Mouse (Mus musculus) heart, postnatal 0 days (tissue): ENCODE results near the gene Gm11127. TPM values are rescaled to one million over a fixed set of nuclear protein-coding genes. Genes with fewer than 3 reads are reported as not detected.
"Not testable (repeated sequence)": the region's sequence is repeated elsewhere in the genome, so short reads cannot be mapped to it uniquely, and the experiment has no call there.

Experiments used
- ATAC-seq: fragments of 200-750 bp; cut with Nextera tagmentation; 2 replicates; pipeline ENCODE4 v1.8.0; 2017; ENCODE audit warnings: low read depth, moderate number of reproducible peaks, moderate library complexity; ENCODE audit not compliant: insufficient read depth
- DNase-seq: peaks from one replicate; pipeline ENCODE4 v3.0.0-alpha.2; 2016; ENCODE audit warnings: low spot score
- H3K27ac ChIP-seq: fragments of 300-500 bp; sonication (generic); 2 replicates; pipeline ENCODE4 v1.5.1; 2014; ENCODE audit warnings: low read depth, mild to moderate bottlenecking
- H3K27me3 ChIP-seq: fragments of 300-500 bp; sonication (generic); 2 replicates; pipeline ENCODE4 v1.6.1; 2014; ENCODE audit warnings: low read length, mixed read lengths; ENCODE audit not compliant: control insufficient read depth, insufficient read depth
- H3K36me3 ChIP-seq: fragments of 300-500 bp; sonication (generic); replicated peaks from 2 replicates; pipeline ENCODE4 v1.6.1; 2014; ENCODE audit warnings: low read length, mixed read lengths; ENCODE audit not compliant: control insufficient read depth, insufficient read depth
- H3K4me1 ChIP-seq: fragments of 300-500 bp; sonication (generic); 2 replicates; pipeline ENCODE4 v1.6.1; 2014; ENCODE audit warnings: antibody characterized with exemption; ENCODE audit not compliant: control insufficient read depth, insufficient read depth
- H3K4me2 ChIP-seq: fragments of 300-500 bp; sonication (generic); 2 replicates; pipeline ENCODE4 v1.6.1; 2014; ENCODE audit warnings: low read depth, mild to moderate bottlenecking, low read length, moderate library complexity
- H3K4me3 ChIP-seq: fragments of 300-500 bp; sonication (generic); 2 replicates; pipeline ENCODE4 v1.5.1; 2014; ENCODE audit warnings: low read depth, low read length
- H3K9ac ChIP-seq: fragments of 300-500 bp; sonication (generic); replicated peaks from 2 replicates; pipeline ENCODE4 v1.6.1; 2014; ENCODE audit warnings: low read depth, low read length, mixed read lengths
- H3K9me3 ChIP-seq: fragments of 300-500 bp; sonication (generic); replicated peaks from 2 replicates; pipeline ENCODE4 v1.6.1; 2016; ENCODE audit warnings: low read length; ENCODE audit not compliant: control insufficient read depth
- CTCF ChIP-seq: IDR thresholded peaks from 2 replicates; pipeline ENCODE4 v1.5.1; 2016; ENCODE audit warnings: antibody characterized with exemption, control low read depth, low read depth
- EP300 ChIP-seq: IDR thresholded peaks from 2 replicates; pipeline ENCODE4 v1.6.1; 2016; ENCODE audit warnings: antibody characterized with exemption, low read depth
- WGBS: fragments of 180-500 bp; shearing (Covaris S2); extraction: QIAGEN DNeasy Blood & Tissue Kit; methylation state at CpG from one replicate; pipeline ENCODE4 v1.1.7; 2014; 5-methylcytosine and 5-hydroxymethylcytosine counted together
- polyA plus RNA-seq: library from polyadenylated mRNA; unstranded; fragments of >200 nt; fragmentation: Nextera tagmentation; extraction: Ambion mirVana; gene quantifications from 2 replicates; pipeline ENCODE4 v1.2.1, GENCODE M21; 2015
- total RNA-seq: library from RNA; depleted of rRNA; stranded (reverse); fragments of >200 nt; gene quantifications from 2 replicates; pipeline ENCODE4 v1.2.3, GENCODE M21; 2014; ENCODE audit warnings: low replicate concordance

The Gm11127 gene
- total and polyA plus RNA-seq, 2 experiments from 2014 or later = not detected

GRCm38 (mm10) chr17:36083870-36084451, 25.8 kb upstream of the Gm11127 start:
- H3K4me1 ChIP-seq = no peaks in the 10 kb centered on the region
- H3K27me3 ChIP-seq = peaks cover 36% of the 10 kb centered on the region
- under 1% methylated on average over 42 of the region's 42 CpGs for WGBS
- no peaks in the 10 kb centered on the region for H3K36me3 ChIP-seq
- DNase-seq (no peak), ATAC-seq (no peak)
- H3K9me3 ChIP-seq = no peaks in the 10 kb centered on the region
- H3K4me2 ChIP-seq = peak overlapping the region; percentile 85
- peak overlapping the region; percentile 21; the same call in 1 of the 2 replicates for H3K9ac ChIP-seq
- H3K4me3 ChIP-seq = peak overlapping the region; percentile 55
- TF ChIP-seq EP300 (no peak), CTCF (no peak)
- H3K27ac ChIP-seq = no peak overlapping the region

GRCm38 (mm10) chr17:36083266-36083869, 25.2 kb upstream of the Gm11127 start:
- Histone ChIP-seq H3K4me3 (peak overlapping the region; percentile 55), H3K9me3 (no peaks in the 10 kb centered on the region), H3K4me2 (peak overlapping the region; percentile 85), H3K36me3 (no peaks in the 10 kb centered on the region), H3K27me3 (peaks cover 36% of the 10 kb centered on the region), H3K9ac (peak overlapping the region; percentile 21; the same call in 1 of the 2 replicates), H3K27ac (no peak overlapping the region), H3K4me1 (no peaks in the 10 kb centered on the region)
- DNase-seq (no peak), ATAC-seq (0 out of 2 replicates have a peak, but pooled peaks have one; percentile 30)
- under 1% methylated on average over 46 of the region's 46 CpGs for WGBS
- TF ChIP-seq CTCF = no peak
- TF ChIP-seq EP300 = no peak

- not testable (repeated sequence) for DNase-seq, H3K27ac ChIP-seq, H3K9me3 ChIP-seq, H3K9ac ChIP-seq, ATAC-seq, H3K36me3 ChIP-seq, H3K4me1 ChIP-seq
- WGBS = 42% methylated on average over 4 of the region's 6 CpGs
- peaks cover 36% of the 10 kb centered on the region for H3K27me3 ChIP-seq
- H3K4me3 ChIP-seq = peak overlapping the region; percentile 55
- peak overlapping the region; percentile 85 for H3K4me2 ChIP-seq
Observed at GRCm38 (mm10) chr17:36082519-36083232, 24.5 kb upstream of the Gm11127 start.

GRCm38 (mm10) chr17:36081901-36082300, 23.7 kb upstream of the Gm11127 start:
- ATAC-seq, H3K9ac ChIP-seq, H3K4me3 ChIP-seq, H3K4me2 ChIP-seq, H3K9me3 ChIP-seq, H3K36me3 ChIP-seq, H3K4me1 ChIP-seq, H3K27ac ChIP-seq, DNase-seq: not testable (repeated sequence)
- H3K27me3 ChIP-seq = peaks cover 36% of the 10 kb centered on the region

- TF ChIP-seq EP300 = no peak
- TF ChIP-seq CTCF = peak; percentile 58
- H3K4me2 ChIP-seq = no peak overlapping the region
- ATAC-seq (0 out of 2 replicates have a peak, but pooled peaks have one; percentile 39), DNase-seq (peak; percentile 35)
- no peaks in the 10 kb centered on the region for H3K4me1 ChIP-seq
- H3K9ac ChIP-seq = no peak overlapping the region
- H3K4me3 ChIP-seq = no peak overlapping the region
- H3K27me3 ChIP-seq = no peaks in the 10 kb centered on the region
- WGBS = 30% methylated on average over 2 of the region's 2 CpGs
- no peaks in the 10 kb centered on the region for H3K36me3 ChIP-seq
- no peak overlapping the region for H3K27ac ChIP-seq
- no peaks in the 10 kb centered on the region for H3K9me3 ChIP-seq
Observed at GRCm38 (mm10) chr17:36060829-36061228, 2.7 kb upstream of the Gm11127 start.

GRCm38 (mm10) chr17:36057927-36058326, 244 bp downstream of the Gm11127 start:
- WGBS = 82% methylated on average over 23 of the region's 25 CpGs

More at GRCm38 (mm10) chr17:36057927-36058326, 244 bp downstream of the Gm11127 start:
- ATAC-seq, H3K4me1 ChIP-seq, H3K9ac ChIP-seq, H3K9me3 ChIP-seq, H3K27me3 ChIP-seq, H3K27ac ChIP-seq, H3K36me3 ChIP-seq, H3K4me3 ChIP-seq, DNase-seq, H3K4me2 ChIP-seq: not testable (repeated sequence)
